Mouse (Mus musculus) erythroblast, embryonic 14.5 days (primary cell): ENCODE data around the gene Psma7.

Source experiments
- GATA1 ChIP-seq: IDR thresholded peaks from 2 replicates; pipeline ENCODE4 v1.6.1; 2012; ENCODE audit warnings: low read length, inconsistent platforms, mixed read lengths
- TAL1 ChIP-seq: IDR thresholded peaks from 3 replicates; pipeline ENCODE4 v1.6.1; 2012; ENCODE audit warnings: low read length, inconsistent platforms, mixed read lengths

DNA sequence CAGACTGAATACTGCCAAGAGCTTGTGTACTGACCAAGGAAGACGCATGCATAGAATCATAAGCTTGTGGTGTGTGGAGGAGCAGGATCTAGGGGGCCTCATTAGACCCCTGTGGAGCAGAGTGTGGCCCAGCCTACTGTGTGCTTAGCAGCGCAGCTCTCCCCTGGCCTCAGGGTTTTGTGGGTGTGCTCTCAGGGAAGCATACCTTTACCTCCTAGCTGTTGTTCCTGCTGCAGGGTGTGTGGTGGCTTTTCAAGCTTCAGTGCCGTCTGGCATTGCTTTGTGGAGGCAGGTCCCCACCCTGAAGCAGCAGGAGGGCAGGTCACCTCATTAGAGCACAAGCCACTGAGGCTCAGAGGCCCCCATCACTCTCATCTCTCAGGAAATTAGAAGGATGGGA lies 35.4 kb upstream of the Psma7 start:
- no peak for TF ChIP-seq GATA1
- no peak for TF ChIP-seq TAL1
